Mouse (Mus musculus): ENCODE measurements around the gene Raver1.

The Raver1 gene

DNA sequence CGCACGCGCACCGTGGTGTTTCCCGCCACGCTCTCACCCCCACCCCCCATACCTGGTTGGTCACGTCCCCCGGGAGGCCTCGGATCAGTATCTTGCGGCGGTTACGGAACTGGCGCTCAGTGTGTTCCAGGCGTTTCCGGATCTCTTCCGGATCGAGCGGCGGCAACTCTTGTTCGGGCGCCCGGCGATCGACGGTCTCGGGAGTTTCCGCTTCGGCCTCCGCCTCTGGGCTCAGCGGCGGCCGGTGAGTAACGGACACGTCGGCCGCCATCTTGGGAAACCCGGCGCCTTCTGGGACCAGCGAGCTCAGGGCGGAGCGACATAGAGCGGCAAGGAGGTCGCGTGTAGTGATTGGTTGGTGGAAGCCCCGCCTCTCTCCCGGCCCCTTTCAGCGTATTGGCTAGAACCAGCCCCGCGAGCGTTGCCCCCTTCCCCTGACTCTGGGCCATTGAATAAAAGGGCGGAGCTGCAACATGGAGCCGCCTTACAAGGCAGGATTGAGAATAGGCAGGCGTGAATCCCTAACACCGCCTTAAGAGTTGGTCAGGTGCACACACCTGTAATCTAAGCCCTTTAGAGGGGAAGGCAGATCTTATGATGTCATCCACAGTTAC is at the start of gene Raver1, which contains the start of gene Gm38431:
Gene Raver1, minus strand, starts transcription at position 302 of the 614 bp plus-strand sequence.
Gene Gm38431, minus strand, starts transcription at position 291 of the 614 bp plus-strand sequence.
- H3K27me3 ChIP-seq (ENCODE audit: control insufficient read depth, insufficient read depth, low read length, poor library complexity, severe bottlenecking) = no peaks in the 10 kb centered on the region
- DNase-seq (ENCODE audit: low read depth, low spot score) = peak; percentile 98
- H3K36me3 ChIP-seq (ENCODE audit: control insufficient read depth, insufficient read depth, low read length, poor library complexity, severe bottlenecking) = peaks cover 2% of the 10 kb centered on the region; the same call in 1 of the 2 replicates

DNA sequence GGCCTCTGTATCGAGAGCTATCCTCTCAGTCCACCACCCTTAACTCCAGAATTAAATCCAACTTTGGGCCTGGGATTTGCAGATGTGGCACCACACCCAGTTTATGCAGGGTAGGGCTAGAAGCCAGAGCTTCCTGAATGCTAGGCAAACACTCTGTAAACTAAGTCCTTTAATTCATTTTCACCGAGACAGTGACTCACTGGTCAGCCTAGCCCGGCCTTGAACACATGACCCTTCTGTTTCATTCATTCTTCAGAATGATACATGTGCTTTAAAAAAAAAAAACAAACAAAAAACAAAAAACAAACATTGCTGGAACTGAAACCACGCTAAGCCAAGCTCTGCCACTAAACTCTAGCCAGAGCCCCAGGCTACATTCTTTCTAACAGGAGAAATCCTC is 46.6 kb upstream of the Raver1 start:
- DNase-seq (ENCODE audit: low read depth, low spot score) = no peak
- Histone ChIP-seq H3K27me3 (ENCODE audit: control insufficient read depth, insufficient read depth, low read length, poor library complexity, severe bottlenecking) (no peaks in the 10 kb centered on the region), H3K36me3 (ENCODE audit: control insufficient read depth, insufficient read depth, low read length, poor library complexity, severe bottlenecking) (peaks cover 18% of the 10 kb centered on the region)

DNA sequence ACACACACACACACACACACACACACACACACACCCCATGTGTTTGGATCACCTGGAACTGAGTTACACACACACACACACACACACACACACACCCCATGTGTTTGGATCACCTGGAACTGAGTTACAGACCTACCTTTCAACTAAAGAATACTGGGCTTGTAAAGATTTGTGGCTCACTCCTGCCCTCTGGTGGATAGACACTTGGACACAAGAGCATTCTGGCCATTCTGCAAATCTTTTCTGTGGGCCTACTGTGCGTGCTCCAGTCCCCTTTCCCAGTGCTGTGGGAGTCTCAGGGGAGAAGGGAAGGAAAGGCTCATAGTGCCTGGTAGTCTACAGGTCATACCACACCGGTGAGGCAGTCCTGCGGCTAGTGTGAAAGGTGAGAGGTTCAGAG is 45.4 kb upstream of the Raver1 start:
- no peaks in the 10 kb centered on the region for H3K27me3 ChIP-seq (ENCODE audit: control insufficient read depth, insufficient read depth, low read length, poor library complexity, severe bottlenecking)
- DNase-seq (ENCODE audit: low read depth, low spot score) = peak; percentile 90
- peaks cover 15% of the 10 kb centered on the region for H3K36me3 ChIP-seq (ENCODE audit: control insufficient read depth, insufficient read depth, low read length, poor library complexity, severe bottlenecking)

DNA sequence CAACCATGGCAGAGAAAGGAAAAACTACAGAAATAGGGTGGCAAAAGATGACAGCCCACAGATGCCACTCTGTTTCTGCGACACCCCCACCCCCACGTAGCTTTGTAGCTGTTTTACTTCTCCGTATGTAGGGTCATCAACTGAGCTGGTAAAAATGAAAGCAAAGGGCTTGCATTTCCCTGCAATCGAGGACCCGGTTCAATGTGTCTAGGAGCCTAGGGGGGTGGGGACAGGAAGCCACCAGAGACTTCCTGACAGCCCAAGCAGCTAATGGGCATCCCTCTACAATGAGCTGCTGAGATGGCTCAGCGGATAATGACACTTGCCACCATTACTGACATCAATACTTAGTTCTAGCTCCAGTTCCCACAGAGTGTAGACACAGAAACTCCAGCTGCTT is 44.6 kb upstream of the Raver1 start:
- Histone ChIP-seq H3K27me3 (ENCODE audit: control insufficient read depth, insufficient read depth, low read length, poor library complexity, severe bottlenecking) (no peaks in the 10 kb centered on the region), H3K36me3 (ENCODE audit: control insufficient read depth, insufficient read depth, low read length, poor library complexity, severe bottlenecking) (peaks cover 12% of the 10 kb centered on the region)
- DNase-seq (ENCODE audit: low read depth, low spot score) = peak; percentile 45

DNA sequence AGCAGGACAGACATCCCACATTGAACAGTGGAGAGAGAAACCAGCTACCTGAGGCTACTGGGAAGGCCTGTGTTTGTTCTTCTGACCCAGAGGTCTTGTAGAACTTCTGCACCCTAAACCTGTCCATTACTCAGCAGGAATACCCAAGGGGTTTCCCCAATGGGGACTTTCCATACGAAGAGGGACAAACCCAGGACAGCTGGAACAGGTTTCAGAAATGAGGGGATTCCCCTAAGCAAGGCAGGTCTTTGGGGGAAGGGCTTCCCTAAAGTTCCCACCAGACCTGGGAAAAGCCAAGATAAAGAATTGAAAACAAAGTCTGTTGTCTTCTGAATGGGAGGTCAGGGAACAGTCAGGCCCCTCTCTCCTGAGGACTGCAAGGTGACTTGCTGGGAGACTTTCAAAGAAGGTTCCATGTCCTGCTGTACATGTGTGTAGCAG is 44.2 kb upstream of the Raver1 start:
- H3K36me3 ChIP-seq (ENCODE audit: control insufficient read depth, insufficient read depth, low read length, poor library complexity, severe bottlenecking) = peaks cover 12% of the 10 kb centered on the region
- DNase-seq (ENCODE audit: low read depth, low spot score) = peak; percentile 64
- H3K27me3 ChIP-seq (ENCODE audit: control insufficient read depth, insufficient read depth, low read length, poor library complexity, severe bottlenecking) = no peaks in the 10 kb centered on the region

DNA sequence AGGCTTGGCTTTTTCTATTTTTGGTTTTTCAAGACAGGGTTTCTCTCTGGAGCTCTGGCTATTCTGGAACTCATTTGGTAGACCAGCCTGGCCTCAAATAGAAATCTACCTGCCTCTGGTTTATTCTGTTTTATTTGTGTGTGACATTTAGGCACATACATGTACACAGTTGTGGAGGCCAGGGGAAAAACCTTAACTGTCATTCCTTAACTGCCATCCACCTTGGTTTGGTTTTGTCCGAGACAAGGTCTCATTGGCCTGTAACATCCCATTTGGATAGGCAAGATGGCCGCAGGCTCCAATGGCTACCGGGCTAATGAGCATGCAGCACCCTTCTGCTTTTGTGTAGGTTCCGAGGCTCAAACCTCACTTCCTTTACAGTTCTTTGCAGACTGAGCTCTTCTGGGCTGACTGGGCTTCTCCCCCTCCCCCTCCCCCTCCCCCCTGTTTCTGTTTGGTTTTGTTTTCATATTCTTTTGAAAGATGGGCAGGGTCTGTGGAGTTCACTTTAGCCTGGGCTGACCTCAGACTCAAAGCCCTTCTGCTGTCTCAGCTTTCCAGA is 43.6 kb upstream of the Raver1 start:
- peak; percentile 57 for DNase-seq (ENCODE audit: low read depth, low spot score)
- H3K27me3 ChIP-seq (ENCODE audit: control insufficient read depth, insufficient read depth, low read length, poor library complexity, severe bottlenecking) = no peaks in the 10 kb centered on the region
- H3K36me3 ChIP-seq (ENCODE audit: control insufficient read depth, insufficient read depth, low read length, poor library complexity, severe bottlenecking) = peaks cover 9% of the 10 kb centered on the region

DNA sequence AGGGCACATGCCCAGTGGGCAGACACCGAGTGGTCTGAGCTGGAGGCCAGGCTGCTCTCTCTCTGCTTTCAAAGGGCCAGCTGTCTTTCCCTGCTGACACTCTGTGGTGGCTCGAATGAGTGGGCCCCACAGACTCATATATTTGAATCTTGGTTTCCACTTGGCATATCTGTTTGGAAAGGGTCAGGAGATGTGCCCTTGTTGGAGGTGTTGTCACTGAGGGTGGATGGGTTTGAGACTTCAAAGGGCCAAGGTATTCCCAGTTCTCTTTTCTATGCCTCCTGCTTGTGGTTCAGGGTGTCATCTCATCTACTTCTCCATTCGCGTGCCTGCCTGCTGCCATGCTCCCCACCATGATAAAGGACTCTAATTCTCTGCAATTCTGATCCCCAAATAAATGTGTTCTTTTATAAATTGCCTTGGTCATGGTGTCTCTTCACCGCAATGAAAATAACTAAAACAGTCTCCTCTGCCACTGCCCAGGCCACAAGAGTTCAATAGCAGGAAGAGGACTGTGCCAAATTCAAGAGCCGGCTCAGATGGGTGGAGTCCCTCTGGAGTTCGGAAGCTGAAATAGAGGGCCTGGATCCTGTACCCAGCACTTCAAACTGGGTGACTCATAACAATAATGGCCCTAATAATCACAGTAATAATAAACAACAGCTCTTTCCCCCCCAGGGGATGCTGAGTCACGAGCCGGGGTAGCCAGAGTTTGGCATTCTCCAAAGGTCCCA is 43.0 kb upstream of the Raver1 start:
- Histone ChIP-seq H3K36me3 (ENCODE audit: control insufficient read depth, insufficient read depth, low read length, poor library complexity, severe bottlenecking) (peaks cover 4% of the 10 kb centered on the region), H3K27me3 (ENCODE audit: control insufficient read depth, insufficient read depth, low read length, poor library complexity, severe bottlenecking) (no peaks in the 10 kb centered on the region)
- DNase-seq (ENCODE audit: low read depth, low spot score) = no peak

DNA sequence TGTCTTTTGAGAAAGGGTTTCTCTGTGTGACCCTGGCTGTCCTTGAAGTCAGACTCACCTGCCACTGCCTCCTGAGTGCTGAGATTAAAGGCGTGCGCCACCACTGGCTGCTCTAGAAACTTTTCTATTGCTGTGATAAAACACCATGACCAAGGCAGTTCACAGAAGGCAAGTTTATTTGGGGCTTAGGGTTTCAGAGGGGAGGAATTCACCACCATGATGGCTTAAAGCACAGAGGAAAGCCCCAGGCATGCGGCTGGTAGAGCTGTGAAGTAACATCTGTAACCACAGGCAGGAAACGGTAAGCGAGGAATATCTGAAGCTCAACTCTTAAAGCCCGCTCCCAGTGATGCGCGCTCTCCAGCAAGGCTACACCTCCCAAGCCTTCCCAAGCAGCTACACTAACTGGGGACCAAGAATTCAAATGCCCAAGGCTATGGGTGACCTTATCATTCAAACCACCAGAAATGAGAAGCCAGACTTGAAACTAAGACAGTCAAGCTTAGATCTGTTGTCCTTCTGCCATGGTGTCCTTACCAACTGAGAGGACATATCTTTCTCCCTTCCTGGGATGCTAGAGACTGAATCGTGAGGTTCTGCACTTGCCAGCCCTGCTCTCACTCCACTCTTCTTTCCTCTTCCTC is 41.4 kb upstream of the Raver1 start:
- Histone ChIP-seq H3K36me3 (ENCODE audit: control insufficient read depth, insufficient read depth, low read length, poor library complexity, severe bottlenecking) (no peaks in the 10 kb centered on the region), H3K27me3 (ENCODE audit: control insufficient read depth, insufficient read depth, low read length, poor library complexity, severe bottlenecking) (no peaks in the 10 kb centered on the region)
- peak; percentile 46 for DNase-seq (ENCODE audit: low read depth, low spot score)

DNA sequence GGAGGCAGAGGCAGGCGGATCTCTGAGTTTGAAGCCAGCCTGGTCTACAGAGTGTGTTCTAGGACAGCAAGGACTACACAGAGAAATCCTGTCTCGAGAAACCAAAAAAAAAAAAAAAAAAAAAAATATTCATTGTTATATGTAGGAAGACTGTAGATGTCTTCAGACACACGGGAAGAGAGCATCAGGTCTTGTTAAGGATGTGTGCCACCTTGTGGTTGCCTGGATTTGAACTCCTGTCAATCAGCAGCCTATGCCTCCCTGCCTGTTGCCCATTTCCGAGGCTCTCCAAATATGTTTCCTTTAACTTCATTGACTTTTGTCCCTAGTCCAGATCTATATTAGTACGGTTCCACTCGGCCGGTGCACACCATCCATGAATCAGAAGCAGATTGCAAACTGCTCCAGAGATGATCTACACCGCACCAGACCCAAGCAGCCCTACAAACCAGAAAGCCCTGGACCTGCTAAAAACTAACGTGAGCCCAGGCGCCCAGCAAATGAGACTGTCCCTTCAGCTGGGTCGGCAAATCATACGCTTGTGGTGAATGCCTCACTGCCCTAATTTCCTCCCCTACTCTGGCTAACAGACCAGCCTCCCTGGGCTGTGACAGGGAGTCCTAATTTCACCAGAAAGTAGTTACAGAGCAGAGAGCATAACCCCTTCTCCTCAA is 40.4 kb upstream of the Raver1 start:
- peak; percentile 55 for DNase-seq (ENCODE audit: low read depth, low spot score)
- no peaks in the 10 kb centered on the region for H3K27me3 ChIP-seq (ENCODE audit: control insufficient read depth, insufficient read depth, low read length, poor library complexity, severe bottlenecking)
- H3K36me3 ChIP-seq (ENCODE audit: control insufficient read depth, insufficient read depth, low read length, poor library complexity, severe bottlenecking) = 0 out of 2 replicates have a peak, but pooled peaks cover 2% of the 10 kb centered on the region

DNA sequence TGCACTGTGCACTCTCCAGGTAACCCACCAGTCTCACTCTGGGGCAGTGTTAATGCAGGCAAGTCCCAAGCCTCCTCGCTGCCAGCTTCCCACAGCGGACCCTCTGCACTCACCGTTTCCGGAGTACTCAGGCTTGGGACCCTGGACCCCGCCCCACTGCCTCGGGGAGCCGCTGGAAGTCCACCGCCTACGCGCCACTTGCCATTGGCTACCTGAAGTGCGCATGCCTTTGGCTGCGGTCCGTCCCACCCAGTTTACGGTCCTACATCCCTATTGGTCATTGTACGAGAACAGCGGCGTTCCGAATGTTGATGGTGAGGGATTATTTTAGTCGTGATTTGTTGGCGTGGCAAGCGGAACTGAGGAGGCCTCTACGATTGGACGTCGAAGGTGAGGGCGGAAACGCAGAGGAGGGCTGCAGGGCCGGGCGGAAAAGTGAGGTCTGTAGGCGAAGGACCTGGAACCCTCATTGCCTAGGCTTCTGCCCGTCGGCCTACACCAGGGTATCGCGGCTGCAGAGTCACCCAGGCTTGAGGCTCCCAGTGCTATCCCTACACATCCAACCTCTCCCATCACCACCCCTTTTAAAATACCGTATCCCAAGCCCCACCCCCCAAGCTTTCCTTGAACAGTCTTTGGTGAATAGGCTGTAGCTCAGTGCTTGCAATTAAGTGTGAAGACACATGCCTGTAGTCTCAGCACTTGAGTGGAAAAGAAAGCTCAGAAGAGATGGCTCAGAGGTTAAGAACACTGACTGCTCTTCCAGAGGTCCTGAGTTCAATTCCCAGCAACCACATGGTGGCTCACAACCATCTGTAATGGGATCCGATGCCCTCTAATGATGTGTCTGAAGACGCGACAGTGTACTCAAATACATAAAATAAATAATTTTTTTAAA is 39.5 kb upstream of the Raver1 start, which contains the start of gene Tyk2:
Gene Tyk2, minus strand, starts transcription at position 185 of the 898 bp plus-strand sequence.
- H3K36me3 ChIP-seq (ENCODE audit: control insufficient read depth, insufficient read depth, low read length, poor library complexity, severe bottlenecking) = peaks cover 3% of the 10 kb centered on the region; the same call in 1 of the 2 replicates
- DNase-seq (ENCODE audit: low read depth, low spot score) = peak; percentile 96
- H3K27me3 ChIP-seq (ENCODE audit: control insufficient read depth, insufficient read depth, low read length, poor library complexity, severe bottlenecking) = no peaks in the 10 kb centered on the region

DNA sequence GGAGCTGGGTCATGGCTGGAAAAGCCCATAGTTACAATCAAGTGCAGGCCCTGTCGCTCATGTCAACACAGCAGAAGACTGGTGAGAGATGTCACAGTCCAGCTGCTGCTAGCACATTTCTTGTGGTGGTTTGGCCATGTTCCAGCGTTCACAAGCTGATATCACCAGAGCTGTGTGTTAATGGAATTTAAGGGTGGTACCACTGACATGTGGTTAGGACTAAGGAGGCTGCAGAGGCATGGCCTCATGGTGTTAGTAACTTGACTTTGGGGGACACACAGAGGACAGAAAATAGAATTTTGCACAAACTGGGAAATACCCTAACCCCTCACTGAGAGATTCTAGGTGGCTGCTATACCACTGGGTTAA is 34.4 kb upstream of the Raver1 start:
- Histone ChIP-seq H3K27me3 (ENCODE audit: control insufficient read depth, insufficient read depth, low read length, poor library complexity, severe bottlenecking) (no peaks in the 10 kb centered on the region), H3K36me3 (ENCODE audit: control insufficient read depth, insufficient read depth, low read length, poor library complexity, severe bottlenecking) (peaks cover 21% of the 10 kb centered on the region)
- no peak for DNase-seq (ENCODE audit: low read depth, low spot score)

DNA sequence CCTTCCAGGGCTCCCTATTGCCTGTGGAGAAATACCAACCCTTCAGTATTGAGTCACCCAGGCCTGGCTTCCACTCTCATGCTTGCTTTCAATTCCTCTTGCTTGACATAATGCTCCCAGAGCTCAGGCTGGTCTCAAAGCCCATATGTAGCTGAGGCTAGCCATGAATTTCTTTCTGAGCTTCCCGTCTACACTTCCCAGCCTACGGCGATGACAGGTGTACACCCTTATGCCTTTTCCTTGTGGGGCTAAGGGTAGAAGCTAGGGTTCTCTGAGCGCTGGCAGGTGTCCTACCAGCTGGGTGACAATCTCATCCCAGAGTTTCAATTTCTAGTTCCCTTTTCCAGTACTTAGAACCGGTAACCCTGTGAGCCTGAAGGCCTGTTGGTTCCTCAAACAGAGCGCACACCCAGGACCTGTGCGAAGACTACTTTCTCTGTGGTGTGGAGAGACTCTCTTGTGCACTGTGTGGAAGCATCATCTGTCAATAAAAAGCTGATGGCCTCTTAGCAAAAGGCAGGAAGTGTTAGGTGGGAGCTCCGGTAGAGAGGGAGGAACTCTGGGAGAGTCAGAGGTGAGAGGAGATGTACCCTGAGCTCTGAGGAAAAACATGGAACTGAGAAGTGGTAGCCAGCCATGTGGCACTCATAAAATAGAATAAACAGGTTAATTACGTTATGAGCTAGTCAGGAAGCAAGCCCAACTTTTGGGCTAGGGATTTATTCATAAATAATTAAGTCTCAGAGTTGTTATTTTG is 33.9 kb upstream of the Raver1 start:
- Histone ChIP-seq H3K36me3 (ENCODE audit: control insufficient read depth, insufficient read depth, low read length, poor library complexity, severe bottlenecking) (peaks cover 23% of the 10 kb centered on the region), H3K27me3 (ENCODE audit: control insufficient read depth, insufficient read depth, low read length, poor library complexity, severe bottlenecking) (no peaks in the 10 kb centered on the region)
- no peak for DNase-seq (ENCODE audit: low read depth, low spot score)

DNA sequence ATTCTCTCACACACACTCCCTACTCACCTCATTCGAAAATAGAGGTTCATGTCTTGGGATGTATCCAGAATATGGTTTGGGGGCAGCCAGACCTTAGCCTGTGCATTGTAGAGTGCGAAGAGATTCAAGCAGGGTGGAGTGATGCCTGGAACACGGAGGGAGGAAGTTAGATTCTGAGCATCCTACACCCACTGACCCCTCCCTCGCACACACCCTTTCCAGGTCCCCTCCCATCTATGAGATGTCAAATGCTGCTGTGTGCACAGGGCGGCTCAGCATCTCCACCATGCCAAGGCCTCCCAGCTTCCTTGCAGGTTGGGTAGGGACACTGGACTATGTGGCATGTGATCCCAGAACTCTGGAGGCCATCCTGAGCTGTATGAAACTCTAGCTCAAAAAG is 33.0 kb upstream of the Raver1 start:
- peaks cover 23% of the 10 kb centered on the region for H3K36me3 ChIP-seq (ENCODE audit: control insufficient read depth, insufficient read depth, low read length, poor library complexity, severe bottlenecking)
- DNase-seq (ENCODE audit: low read depth, low spot score) = no peak
- no peaks in the 10 kb centered on the region for H3K27me3 ChIP-seq (ENCODE audit: control insufficient read depth, insufficient read depth, low read length, poor library complexity, severe bottlenecking)
